Mouse (Mus musculus) kidney, postnatal 10 days (tissue): Measurements from ENCODE around the gene Cd151.

ENCODE experiments used
- DNase-seq: peaks from one replicate; pipeline ENCODE4 v3.0.0; 2021; ENCODE audit warnings: mixed read lengths

The Cd151 gene

GRCm38 (mm10) chr7:141459301-141459711 is 7.9 kb upstream of the Cd151 start:
- peak; percentile 33 for DNase-seq

GRCm38 (mm10) chr7:141460001-141460390 is 7.2 kb upstream of the Cd151 start:
- DNase-seq, result peak; percentile 56

- DNase-seq, result peak; percentile 32
These were observed 6.6 kb upstream of the Cd151 start, which contains the start of gene Cracr2b for GRCm38 (mm10) chr7:141460391-141461113. Gene Cracr2b, plus strand, starts transcription at chr7:141461094.

- DNase-seq, result peak; percentile 67
These were observed 5.5 kb upstream of the Cd151 start for GRCm38 (mm10) chr7:141461521-141462332.

GRCm38 (mm10) chr7:141462333-141462821 is 4.8 kb upstream of the Cd151 start:
- DNase-seq, result peak; percentile 64

- peak; percentile 78 for DNase-seq
These were observed 3.2 kb upstream of the Cd151 start for GRCm38 (mm10) chr7:141463824-141464602.

GRCm38 (mm10) chr7:141464603-141465201 is 2.5 kb upstream of the Cd151 start:
- DNase-seq, result peak; percentile 76

- no peak for DNase-seq
These were observed 1.7 kb upstream of the Cd151 start for GRCm38 (mm10) chr7:141465388-141466044.

- DNase-seq, result peak; percentile 46
These were observed 1.2 kb upstream of the Cd151 start for GRCm38 (mm10) chr7:141466045-141466394.

GRCm38 (mm10) chr7:141466607-141467148 is 514 bp upstream of the Cd151 start:
- DNase-seq, result no peak

GRCm38 (mm10) chr7:141468164-141468521 is 951 bp downstream of the Cd151 start:
- peak; percentile 62 for DNase-seq

GRCm38 (mm10) chr7:141468522-141469211 is 1.5 kb downstream of the Cd151 start:
- peak; percentile 82 for DNase-seq

GRCm38 (mm10) chr7:141469352-141469751 is 2.2 kb downstream of the Cd151 start:
- DNase-seq, result peak; percentile 31

GRCm38 (mm10) chr7:141469901-141470636 is 2.9 kb downstream of the Cd151 start:
- DNase-seq, result peak; percentile 28

- DNase-seq, result no peak
These were observed 3.4 kb downstream of the Cd151 start for GRCm38 (mm10) chr7:141470637-141470944.

- DNase-seq, result no peak
These were observed 4.0 kb downstream of the Cd151 start for GRCm38 (mm10) chr7:141471236-141471635.

- no peak for DNase-seq
These were observed 5.0 kb downstream of the Cd151 start for GRCm38 (mm10) chr7:141472226-141472625.

GRCm38 (mm10) chr7:141472763-141473162 is 5.6 kb downstream of the Cd151 start:
- DNase-seq, result no peak

- no peak for DNase-seq
These were observed 7.0 kb downstream of the Cd151 start for GRCm38 (mm10) chr7:141474160-141474559.

- peak; percentile 91 for DNase-seq
These were observed 8.0 kb downstream of the Cd151 start, which contains the start of the genes Polr2l and Tspan4 for GRCm38 (mm10) chr7:141475011-141475804. Gene Polr2l, minus strand, starts transcription at chr7:141475132. Gene Tspan4, plus strand, starts transcription at chr7:141475240.
